Mouse (Mus musculus) bone marrow, adult 2 months (tissue): ENCODE data around the gene E2f4.

Experiments used
- CTCF ChIP-seq: fragments of 200-500 bp; IDR thresholded peaks from 2 replicates; pipeline ENCODE4 v1.5.1; 2011; ENCODE audit warnings: low read length, control low read depth; ENCODE audit not compliant: control insufficient read depth, insufficient read depth
- POLR2A ChIP-seq: fragments of 200-500 bp; IDR thresholded peaks from 2 replicates; pipeline ENCODE4 v1.6.1; 2011; ENCODE audit warnings: low read depth, mild to moderate bottlenecking, control low read depth, low read length, borderline replicate concordance; ENCODE audit not compliant: control insufficient read depth

DNA sequence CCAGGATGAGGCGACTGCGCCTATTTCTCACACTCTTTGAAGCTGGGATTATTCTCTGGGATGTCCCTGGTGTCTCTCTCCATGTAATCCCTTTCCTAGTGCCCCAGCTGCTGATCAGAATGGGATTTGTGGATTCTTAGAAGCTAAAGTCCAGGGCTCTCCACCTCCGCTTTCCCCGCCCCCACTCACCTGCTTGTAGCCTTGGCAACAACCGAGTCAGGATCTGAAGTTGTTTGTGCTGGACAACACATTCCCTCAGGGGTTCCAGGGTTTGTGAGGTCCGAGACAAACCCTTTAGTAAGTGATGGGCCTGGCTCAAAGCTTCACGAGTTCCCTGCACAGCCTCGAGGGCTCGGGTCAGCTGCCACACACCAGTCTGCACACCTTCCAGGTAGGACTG is 2.7 kb upstream of the E2f4 start:
- TF ChIP-seq POLR2A = no peak
- no peak for TF ChIP-seq CTCF
